Mouse (Mus musculus) myocyte (in vitro differentiated cells): ENCODE results near the gene Myo5c. TPM values are rescaled to one million over a fixed set of nuclear protein-coding genes. Genes with fewer than 3 reads are reported as not detected.

Source experiments
- H3K27me3 ChIP-seq: one replicate; pipeline ENCODE4 v1.6.1; 2011; ENCODE audit not compliant: control insufficient read depth, insufficient read depth, insufficient read length
- H3K36me3 ChIP-seq: one replicate; pipeline ENCODE4 v1.6.1; 2011; ENCODE audit not compliant: control insufficient read depth, insufficient read depth
- H3K4me2 ChIP-seq: one replicate; pipeline ENCODE4 v1.6.1; 2011; ENCODE audit warnings: low read depth, control low read depth
- H3K4me3 ChIP-seq: one replicate; pipeline ENCODE4 v1.5.1; 2011; ENCODE audit warnings: mild to moderate bottlenecking, control low read depth, moderate library complexity
- H3K79me2 ChIP-seq: one replicate; pipeline ENCODE4 v1.6.1; 2011; ENCODE audit not compliant: control insufficient read depth, insufficient read depth
- H3ac ChIP-seq: one replicate; pipeline ENCODE4 v1.6.1; 2011; ENCODE audit not compliant: control insufficient read depth, insufficient read length
- CEBPB ChIP-seq: IDR thresholded peaks from 2 replicates; pipeline ENCODE4 v1.6.1; 2011; ENCODE audit warnings: mild to moderate bottlenecking, moderate library complexity; ENCODE audit not compliant: poor library complexity, insufficient read depth, severe bottlenecking
- E2F4 ChIP-seq: IDR thresholded peaks from one replicate; pipeline ENCODE4 v1.6.1; 2011; ENCODE audit warnings: mild to moderate bottlenecking, control low read depth, moderate library complexity; ENCODE audit not compliant: insufficient read depth
- MAX ChIP-seq: IDR thresholded peaks from one replicate; pipeline ENCODE4 v1.6.1; 2011; ENCODE audit warnings: low read depth, mild to moderate bottlenecking, control low read depth
- MYOD1 ChIP-seq, 3 experiments: IDR thresholded peaks; one replicate each; pipeline ENCODE4 v1.6.1; 2011; ENCODE audit warnings: control low read depth in 2 of 3, low read depth in 2 of 3, mild to moderate bottlenecking in 2 of 3, moderate library complexity in 1 of 3; ENCODE audit not compliant: insufficient read length in 2 of 3, control insufficient read depth in 1 of 3
- MYOG ChIP-seq, 3 experiments: IDR thresholded peaks; one replicate each; pipeline ENCODE4 v1.6.1; 2011; ENCODE audit warnings: control low read depth in 2 of 3, low read depth in 2 of 3, mild to moderate bottlenecking in 2 of 3; ENCODE audit not compliant: insufficient read length in 2 of 3, control insufficient read depth in 1 of 3, insufficient read depth in 1 of 3
- POLR2A ChIP-seq: IDR thresholded peaks from one replicate; pipeline ENCODE4 v1.6.1; 2011; ENCODE audit warnings: low read depth, mild to moderate bottlenecking, control low read depth, moderate library complexity; ENCODE audit not compliant: insufficient read length
- POLR2AphosphoS2 ChIP-seq: IDR thresholded peaks from one replicate; pipeline ENCODE4 v1.6.1; 2011; ENCODE audit warnings: low read depth, control low read depth; ENCODE audit not compliant: insufficient read length
- REST ChIP-seq: IDR thresholded peaks from one replicate; pipeline ENCODE4 v1.6.1; 2011; ENCODE audit warnings: mild to moderate bottlenecking, control low read depth, moderate library complexity; ENCODE audit not compliant: insufficient read depth, insufficient read length
- SRF ChIP-seq: IDR thresholded peaks from one replicate; pipeline ENCODE4 v1.6.1; 2011; ENCODE audit warnings: low read depth; ENCODE audit not compliant: control insufficient read depth, insufficient read length
- TCF12 ChIP-seq: IDR thresholded peaks from one replicate; pipeline ENCODE4 v1.6.1; 2011; ENCODE audit warnings: mild to moderate bottlenecking, control low read depth; ENCODE audit not compliant: poor library complexity, insufficient read depth, severe bottlenecking
- TCF3 ChIP-seq: IDR thresholded peaks from one replicate; pipeline ENCODE4 v1.6.1; 2011; ENCODE audit warnings: low read depth, control low read depth; ENCODE audit not compliant: insufficient read length
- USF1 ChIP-seq: IDR thresholded peaks from one replicate; pipeline ENCODE4 v1.6.1; 2011; ENCODE audit warnings: low read depth, mild to moderate bottlenecking, control low read depth, moderate library complexity
- polyA plus RNA-seq: library from polyadenylated mRNA; unstranded; fragments of >200 nt; fragmentation: generic; extraction: Trizol; gene quantifications from one replicate; pipeline ENCODE4 v1.2.1, GENCODE M21; 2012; ENCODE audit warnings: missing spikeins

The Myo5c gene
- polyA plus RNA-seq, 1 experiment = 0.07 TPM

DNA sequence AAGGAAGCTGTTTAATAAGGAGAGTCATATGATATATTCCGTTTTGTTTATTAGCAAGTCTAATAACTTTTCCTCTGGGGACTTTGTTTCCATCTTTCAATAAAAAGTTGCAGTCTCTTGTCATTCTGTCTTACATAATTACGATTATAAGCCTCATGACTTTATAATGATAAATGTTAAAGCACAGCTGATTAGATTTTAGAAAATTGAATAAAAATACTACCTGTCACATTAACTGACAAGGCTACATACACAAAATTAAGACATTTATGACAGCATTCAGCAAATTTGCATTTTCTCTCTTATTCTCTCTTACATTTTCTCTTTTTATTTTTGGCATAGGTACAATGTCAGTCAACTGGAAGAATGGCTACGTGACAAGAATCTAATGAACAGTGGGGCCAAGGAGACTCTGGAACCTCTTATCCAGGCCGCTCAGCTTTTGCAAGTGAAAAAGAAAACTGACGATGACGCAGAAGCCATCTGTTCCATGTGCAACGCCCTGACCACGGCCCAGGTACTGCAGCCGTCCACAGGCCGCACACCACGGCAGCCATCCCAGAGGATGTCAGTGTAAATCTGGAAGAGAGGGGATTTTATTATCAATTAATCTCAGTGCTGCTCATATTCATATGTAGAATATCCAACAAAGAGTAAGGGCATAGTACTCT lies 16.9 kb upstream of the Myo5c start:
- Histone ChIP-seq H3K27me3 (no peaks in the 10 kb centered on the region), H3K36me3 (peaks cover 44% of the 10 kb centered on the region), H3K4me2 (no peak overlapping the region), H3ac (no peak overlapping the region), H3K4me3 (no peak overlapping the region), H3K79me2 (no peaks in the 10 kb centered on the region)
- TF ChIP-seq SRF = no peak
- TF ChIP-seq E2F4 = no peak
- TF ChIP-seq TCF3 = no peak
- TF ChIP-seq CEBPB = no peak
- TF ChIP-seq POLR2AphosphoS2 = no peak
- TF ChIP-seq MYOD1 (IDR thresholded peaks at IDR 0.05; ENCODE audit: control insufficient read depth in 1 of 3, insufficient read length in 2 of 3, low read depth in 2 of 3) = no peak

DNA sequence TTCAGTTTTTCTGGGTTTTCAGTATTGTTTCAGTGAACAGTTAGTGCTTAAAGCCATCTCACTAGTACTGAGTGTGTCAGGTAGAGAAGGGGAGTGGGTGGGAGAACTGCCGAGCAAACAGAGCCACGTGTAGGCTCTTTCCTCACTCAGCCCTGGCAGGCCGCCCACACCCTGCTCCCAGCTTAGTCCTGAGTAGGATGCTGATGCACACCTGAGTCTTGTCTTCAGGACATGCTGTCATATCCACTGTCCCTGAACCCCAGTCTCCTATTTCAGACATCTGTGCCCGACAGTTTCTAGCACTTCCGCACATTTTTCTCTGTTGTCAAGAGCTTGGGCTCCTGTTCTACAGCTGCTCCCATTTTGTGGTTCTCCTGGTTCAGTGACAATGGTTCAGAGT lies 11.9 kb upstream of the Myo5c start:
- Histone ChIP-seq H3K4me3 (no peak overlapping the region), H3ac (no peak overlapping the region), H3K79me2 (no peaks in the 10 kb centered on the region), H3K36me3 (peaks cover 33% of the 10 kb centered on the region), H3K27me3 (no peaks in the 10 kb centered on the region), H3K4me2 (no peak overlapping the region)
- TF ChIP-seq E2F4 (no peak), USF1 (no peak), REST (no peak), SRF (no peak), POLR2AphosphoS2 (no peak)

DNA sequence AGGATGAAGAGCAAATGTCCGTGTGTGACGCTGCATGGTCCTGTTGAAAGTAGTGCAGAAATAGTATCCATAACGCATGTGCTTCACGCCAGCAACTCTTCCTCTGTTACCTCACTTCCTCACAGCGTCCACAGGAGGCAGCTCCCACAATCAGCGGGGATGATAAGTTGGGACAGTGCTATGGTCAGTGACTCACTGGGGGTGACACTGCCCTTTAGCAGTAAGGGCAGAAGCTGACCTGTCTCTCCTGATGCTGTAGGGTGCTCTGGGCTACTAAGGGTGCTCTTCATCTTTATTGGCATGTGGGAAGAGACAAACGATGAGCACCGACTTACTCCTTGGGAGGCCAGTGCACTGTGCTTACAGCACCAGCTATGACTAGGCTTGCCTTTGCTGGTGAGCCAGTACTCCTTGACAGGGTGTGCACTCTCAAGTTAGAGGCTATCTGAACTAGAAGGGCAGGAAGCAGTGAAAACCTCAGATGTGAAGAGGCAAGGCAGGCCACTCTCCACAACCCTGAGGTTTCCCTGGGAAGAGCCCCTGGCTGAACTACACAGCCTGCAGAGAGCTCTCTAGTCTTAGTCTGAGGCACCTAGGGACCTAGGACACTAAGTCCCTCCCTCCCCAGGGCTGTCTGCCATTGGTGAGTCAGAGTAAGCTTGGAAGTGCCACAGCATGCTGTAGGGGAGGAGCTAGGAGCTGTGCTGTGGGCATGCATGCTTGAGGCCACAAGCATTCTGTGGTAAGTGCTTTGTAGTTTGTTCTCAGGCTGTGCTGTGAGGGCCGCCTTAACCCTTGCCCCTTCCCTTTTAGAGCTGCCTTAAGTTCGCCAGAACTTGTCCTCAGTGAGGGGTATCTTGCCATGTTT lies 10.2 kb upstream of the Myo5c start:
- Histone ChIP-seq H3K4me2 (peak overlapping the region; percentile 5), H3K27me3 (no peaks in the 10 kb centered on the region), H3K36me3 (peaks cover 21% of the 10 kb centered on the region), H3K4me3 (no peak overlapping the region), H3K79me2 (no peaks in the 10 kb centered on the region), H3ac (no peak overlapping the region)
- TF ChIP-seq MYOD1 (IDR thresholded peaks at IDR 0.05; ENCODE audit: control insufficient read depth in 1 of 3, insufficient read length in 2 of 3, low read depth in 2 of 3) (no peak), POLR2AphosphoS2 (peak; percentile 64)

DNA sequence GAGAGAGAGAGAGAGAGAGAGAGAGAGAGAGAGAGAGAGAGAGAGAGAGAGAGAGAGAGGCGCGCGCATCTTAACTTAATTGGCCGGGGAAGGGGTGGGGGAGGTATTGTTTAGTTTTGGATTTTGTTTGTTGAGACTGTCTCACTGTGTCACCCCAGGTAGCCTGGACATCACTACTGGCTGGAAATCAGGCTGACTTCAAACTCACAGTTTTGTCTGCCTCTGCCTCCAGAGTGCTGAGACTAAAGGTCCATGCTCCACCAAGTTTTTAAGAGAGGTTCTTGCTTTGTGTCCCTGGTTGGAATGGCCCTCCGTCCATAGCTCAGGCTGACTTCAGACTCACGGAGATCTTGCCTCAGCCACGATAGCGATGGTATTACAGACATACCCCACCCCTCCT lies 1.0 kb downstream of the Myo5c start:
- H3K79me2 ChIP-seq = no peaks in the 10 kb centered on the region
- no peaks in the 10 kb centered on the region for H3K27me3 ChIP-seq
- TF ChIP-seq USF1 = no peak
- no peak for TF ChIP-seq SRF
- TF ChIP-seq MAX = no peak
- no peak for TF ChIP-seq TCF12
- no peak for TF ChIP-seq E2F4
- no peak for TF ChIP-seq CEBPB
- TF ChIP-seq TCF3 = no peak
- no peak for TF ChIP-seq REST
- TF ChIP-seq MYOG (IDR thresholded peaks at IDR 0.05; ENCODE audit: control insufficient read depth in 1 of 3, insufficient read depth in 1 of 3, insufficient read length in 2 of 3, low read depth in 2 of 3) = no peak
- no peak for TF ChIP-seq MYOD1 (IDR thresholded peaks at IDR 0.05; ENCODE audit: control insufficient read depth in 1 of 3, insufficient read length in 2 of 3, low read depth in 2 of 3)
- no peak for TF ChIP-seq POLR2A
- H3K36me3 ChIP-seq = no peaks in the 10 kb centered on the region
- H3K4me3 ChIP-seq = no peak overlapping the region
- no peak overlapping the region for H3K4me2 ChIP-seq
- no peak overlapping the region for H3ac ChIP-seq

DNA sequence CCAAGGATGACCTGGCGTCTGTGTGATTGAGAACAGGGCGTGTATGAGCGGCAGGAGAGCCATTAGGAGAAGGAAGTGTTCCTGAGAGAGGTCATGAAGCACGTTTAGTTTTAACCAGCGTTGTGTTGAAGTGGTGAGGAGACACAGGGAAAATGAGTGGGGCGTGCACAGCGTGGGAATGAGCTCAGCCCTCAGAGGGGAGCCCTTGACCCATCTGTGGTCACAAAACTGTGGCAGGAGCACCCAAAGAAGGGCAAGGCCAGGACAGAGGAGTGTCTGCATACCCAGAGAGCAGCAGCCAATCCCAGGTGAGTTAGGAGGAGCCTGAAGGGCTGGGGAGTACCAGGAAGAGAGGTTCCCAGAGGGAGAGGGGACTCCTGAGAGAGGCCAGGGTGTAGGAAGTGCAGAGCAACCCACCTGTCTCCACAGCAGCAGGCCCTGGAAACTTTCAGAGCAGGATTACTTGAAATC lies 2.5 kb downstream of the Myo5c start:
- Histone ChIP-seq H3ac (no peak overlapping the region), H3K79me2 (no peaks in the 10 kb centered on the region), H3K36me3 (no peaks in the 10 kb centered on the region), H3K27me3 (no peaks in the 10 kb centered on the region), H3K4me3 (no peak overlapping the region), H3K4me2 (no peak overlapping the region)
- TF ChIP-seq REST (no peak), TCF3 (no peak), USF1 (no peak), MAX (no peak), E2F4 (no peak), TCF12 (no peak), CEBPB (no peak), MYOG (IDR thresholded peaks at IDR 0.05; ENCODE audit: control insufficient read depth in 1 of 3, insufficient read depth in 1 of 3, insufficient read length in 2 of 3, low read depth in 2 of 3) (no peak), POLR2AphosphoS2 (no peak), MYOD1 (IDR thresholded peaks at IDR 0.05; ENCODE audit: control insufficient read depth in 1 of 3, insufficient read length in 2 of 3, low read depth in 2 of 3) (no peak)
